10 mouse cellular contexts compared by ENCODE assay signal in the genomic region with DNA sequence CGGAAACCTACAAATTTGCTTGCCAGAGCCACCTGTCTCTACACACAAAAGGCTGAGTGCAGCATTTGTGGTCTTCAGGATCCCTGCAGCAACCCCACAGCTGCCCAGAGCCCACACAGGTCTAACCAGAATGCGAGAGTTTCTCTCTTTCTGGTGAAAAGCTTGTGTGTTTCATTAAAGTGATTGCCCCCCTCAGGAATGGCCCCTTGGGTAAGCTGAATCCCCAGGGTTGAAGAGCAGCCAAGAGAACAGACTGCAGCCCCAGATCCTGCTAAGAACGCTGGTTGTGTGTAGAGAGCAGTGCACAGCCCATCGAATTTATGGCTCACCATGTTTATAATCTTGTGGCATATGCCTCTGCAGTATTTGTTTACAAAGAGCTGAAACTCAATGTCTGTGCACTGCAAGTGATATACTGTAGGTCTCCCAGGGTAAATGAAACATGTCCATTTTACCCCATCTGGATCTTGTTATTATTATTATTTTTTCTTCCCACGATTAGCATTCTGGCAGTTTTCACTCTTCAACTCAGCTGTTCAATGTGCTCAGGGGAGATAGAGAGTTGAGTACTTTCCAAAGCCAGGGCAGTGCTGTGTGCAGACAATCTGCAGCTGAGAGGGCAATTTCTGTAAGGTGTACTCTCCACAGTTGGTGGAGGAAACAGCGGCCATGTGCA.
DNase-seq lines count a peak whose midpoint lies in the region; ATAC-seq lines count a peak whose summit lies in the region.
"Had no signal": no experiment of that assay in that cellular context is flagged by ENCODE, and none has a peak within 500 bp of the region (broad histone marks: within the 10 kb centered on the region; RNA-seq: fewer than 3 reads in every experiment).

No protein-coding gene starts in this region.

- no peaks in the 10 kb centered on the region for H3K36me3 ChIP-seq in forebrain, embryonic 15.5 days
- no peaks in the 10 kb centered on the region for H3K36me3 ChIP-seq in forebrain, embryonic 11.5 days (ENCODE audit: control insufficient read depth, insufficient read depth, low read length)
- no peaks in the 10 kb centered on the region for H3K36me3 ChIP-seq in neural tube, embryonic 13.5 days
- H3K36me3 ChIP-seq: midbrain, embryonic 12.5 days had no signal

- no peak overlapping the region for H3K4me3 ChIP-seq in forebrain, embryonic 15.5 days
- no peak overlapping the region for H3K4me3 ChIP-seq in forebrain, embryonic 11.5 days (ENCODE audit: low read depth, low read length)
- H3K4me3 ChIP-seq in neural tube, embryonic 13.5 days, result no peak overlapping the region
- H3K4me3 ChIP-seq: midbrain, embryonic 12.5 days had no signal

- no peak overlapping the region for H3K9ac ChIP-seq in forebrain, embryonic 15.5 days (replicated peaks)
- no peak overlapping the region for H3K9ac ChIP-seq in forebrain, embryonic 11.5 days (ENCODE audit: low read length)
- H3K9ac ChIP-seq in neural tube, embryonic 13.5 days, result no peak overlapping the region
- H3K9ac ChIP-seq: midbrain, embryonic 12.5 days had no signal

- peak; percentile 95 for ATAC-seq in forebrain, embryonic 15.5 days (replicated peaks)
- no peak for ATAC-seq in forebrain, embryonic 11.5 days (replicated peaks; ENCODE audit: low FRiP score)
- peak; percentile 89 for ATAC-seq in neural tube, embryonic 13.5 days (ENCODE audit: low read depth)

- H3K27me3 ChIP-seq in forebrain, embryonic 15.5 days, result no peaks in the 10 kb centered on the region
- no peaks in the 10 kb centered on the region for H3K27me3 ChIP-seq in forebrain, embryonic 11.5 days (ENCODE audit: control insufficient read depth, insufficient read depth, low read length)
- no peaks in the 10 kb centered on the region for H3K27me3 ChIP-seq in neural tube, embryonic 13.5 days
- H3K27me3 ChIP-seq: midbrain, embryonic 12.5 days had no signal

- H3K4me2 ChIP-seq in forebrain, embryonic 15.5 days (replicated peaks), result no peak overlapping the region
- no peak overlapping the region for H3K4me2 ChIP-seq in forebrain, embryonic 11.5 days (ENCODE audit: low read depth, low read length, severe bottlenecking)
- no peak overlapping the region for H3K4me2 ChIP-seq in neural tube, embryonic 13.5 days
- H3K4me2 ChIP-seq: midbrain, embryonic 12.5 days had no signal

- 50% methylated on average over 6 of the region's 6 CpGs for WGBS in forebrain, embryonic 15.5 days
- WGBS in forebrain, embryonic 11.5 days, result 82% methylated on average over 6 of the region's 6 CpGs
- WGBS in neural tube, embryonic 13.5 days, result 58% methylated on average over 6 of the region's 6 CpGs

- H3K27ac ChIP-seq in forebrain, embryonic 15.5 days (replicated peaks), result peak overlapping the region; percentile 73
- no peak overlapping the region for H3K27ac ChIP-seq in forebrain, embryonic 11.5 days (ENCODE audit: low read depth, low read length)
- peak overlapping the region; percentile 46 for H3K27ac ChIP-seq in neural tube, embryonic 13.5 days (replicated peaks)
- H3K27ac ChIP-seq: midbrain, embryonic 12.5 days had no signal

- H3K9me3 ChIP-seq in forebrain, embryonic 15.5 days, result no peaks in the 10 kb centered on the region
- H3K9me3 ChIP-seq in forebrain, embryonic 11.5 days (ENCODE audit: control insufficient read depth, low read length), result no peaks in the 10 kb centered on the region
- H3K9me3 ChIP-seq in neural tube, embryonic 13.5 days, result no peaks in the 10 kb centered on the region
- H3K9me3 ChIP-seq: midbrain, embryonic 12.5 days had no signal

- no peak for DNase-seq in forebrain, embryonic 11.5 days (ENCODE audit: low spot score)
- DNase-seq in neural tube, embryonic 10.5 days (ENCODE audit: extremely low spot score, low spot score), result no peak
- peak; percentile 13 to 50 for DNase-seq in layer of hippocampus, adult 18-20 months (ENCODE audit: low spot score in 2 of 2)
- no peak for DNase-seq in adrenal gland, postnatal 4 days (ENCODE audit: low spot score in 2 of 2)
- DNase-seq in urinary bladder, adult 2 months (ENCODE audit: low spot score), result no peak
- DNase-seq in adrenal gland, postnatal 14 days, result no peak
- DNase-seq: thymus, postnatal 36 days had no signal

- peaks cover 11% of the 10 kb centered on the region; the same call in 1 of the 2 replicates for H3K4me1 ChIP-seq in forebrain, embryonic 15.5 days
- H3K4me1 ChIP-seq in forebrain, embryonic 11.5 days (replicated peaks; ENCODE audit: control insufficient read depth, insufficient read depth, low read length), result no peaks in the 10 kb centered on the region
- peaks cover 11% of the 10 kb centered on the region; the same call in 1 of the 2 replicates for H3K4me1 ChIP-seq in neural tube, embryonic 13.5 days (replicated peaks)
- H3K4me1 ChIP-seq: midbrain, embryonic 12.5 days had no signal

Comparison
In these comparisons a context has a peak if more than half of its experiments do, and no peak if none do; other contexts are left out.
1. DNase-seq: peak in layer of hippocampus, adult 18-20 months (2 of 2); none in forebrain, embryonic 11.5 days (single experiment), neural tube, embryonic 10.5 days (single experiment), adrenal gland, postnatal 4 days (0 of 2), urinary bladder, adult 2 months (single experiment) and adrenal gland, postnatal 14 days (single experiment).